Mouse (Mus musculus) ES-Bruce4 (cell line): Measurements from ENCODE around the gene Ddit4. TPM values are rescaled to one million over a fixed set of nuclear protein-coding genes. Genes with fewer than 3 reads are reported as not detected.

ENCODE experiments used
- H3K27ac ChIP-seq: 2 replicates; pipeline ENCODE4 v1.5.1; 2012; ENCODE audit warnings: low read length, inconsistent platforms; ENCODE audit not compliant: insufficient read depth
- H3K27me3 ChIP-seq: 2 replicates; pipeline ENCODE4 v1.6.1; 2012; ENCODE audit warnings: mild to moderate bottlenecking, low read length, inconsistent platforms; ENCODE audit not compliant: control insufficient read depth, poor library complexity, insufficient read depth, severe bottlenecking
- H3K36me3 ChIP-seq: 2 replicates; pipeline ENCODE4 v1.6.1; 2012; ENCODE audit warnings: inconsistent platforms, mild to moderate bottlenecking, low read length, moderate library complexity; ENCODE audit not compliant: control insufficient read depth, poor library complexity, insufficient read depth, severe bottlenecking
- H3K4me1 ChIP-seq: one replicate; pipeline ENCODE4 v1.8.1; 2011; ENCODE audit warnings: low read length; ENCODE audit not compliant: control insufficient read depth, insufficient read depth
- H3K4me3 ChIP-seq: 2 replicates; pipeline ENCODE4 v1.5.1; 2011; ENCODE audit warnings: low read depth, mild to moderate bottlenecking, low read length
- H3K9ac ChIP-seq: 2 replicates; pipeline ENCODE4 v1.6.1; 2012; ENCODE audit warnings: low read depth, mild to moderate bottlenecking, inconsistent platforms; ENCODE audit not compliant: poor library complexity, severe bottlenecking
- H3K9me3 ChIP-seq: replicated peaks from 2 replicates; pipeline ENCODE4 v1.6.1; 2012; ENCODE audit warnings: mild to moderate bottlenecking, low read length, inconsistent platforms; ENCODE audit not compliant: control insufficient read depth, poor library complexity, insufficient read depth, severe bottlenecking
- CTCF ChIP-seq: IDR thresholded peaks from one replicate; pipeline ENCODE4 v1.8.1; 2011; ENCODE audit warnings: low read depth, low read length
- EP300 ChIP-seq: IDR thresholded peaks from 2 replicates; pipeline ENCODE4 v1.6.1; 2011; ENCODE audit warnings: low read depth, low read length; ENCODE audit not compliant: insufficient read depth
- POLR2A ChIP-seq: IDR thresholded peaks from one replicate; pipeline ENCODE4 v1.8.1; 2011; ENCODE audit warnings: low read length; ENCODE audit not compliant: insufficient read depth
- polyA plus RNA-seq: library from polyadenylated mRNA; stranded (reverse); fragments of >200 nt; gene quantifications from 2 replicates; pipeline ENCODE4 v1.2.4, GENCODE M21; 2011; ENCODE audit warnings: low read depth; ENCODE audit not compliant: missing spikeins, insufficient read depth, insufficient read length

Ddit4 gene
- polyA plus RNA-seq, 1 experiment, result 172 TPM

- no peaks in the 10 kb centered on the region for H3K36me3 ChIP-seq
- H3K4me1 ChIP-seq, result peaks cover 19% of the 10 kb centered on the region
- H3K27me3 ChIP-seq, result no peaks in the 10 kb centered on the region
- TF ChIP-seq POLR2A (no peak), CTCF (no peak), EP300 (no peak)
- H3K4me3 ChIP-seq, result no peak overlapping the region
- H3K9ac ChIP-seq, result no peak overlapping the region
- H3K27ac ChIP-seq, result no peak overlapping the region
- no peaks in the 10 kb centered on the region for H3K9me3 ChIP-seq
Observed at GRCm38 (mm10) chr10:59903170-59903569, 48.5 kb downstream of the Ddit4 start.

DNA sequence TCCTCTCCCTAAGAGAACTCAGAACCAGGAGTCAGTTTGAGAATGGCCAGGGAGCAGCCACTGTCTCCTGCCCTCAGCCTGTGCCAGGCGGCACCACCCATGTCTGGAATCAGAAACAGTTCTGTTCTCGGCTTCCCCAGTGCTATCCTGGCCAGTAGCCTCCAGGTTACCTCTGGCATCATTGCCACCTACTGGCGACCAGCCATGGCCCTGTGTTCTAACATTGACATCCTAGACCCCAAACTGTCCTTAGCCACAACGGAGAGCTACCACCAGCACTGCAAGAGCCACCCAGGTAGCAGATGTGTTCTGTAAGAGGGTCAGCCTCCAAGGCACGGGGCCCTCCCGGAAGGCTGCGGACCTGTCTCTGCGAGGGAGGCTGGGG is 49.0 kb downstream of the Ddit4 start:
- H3K4me3 ChIP-seq, result no peak overlapping the region
- H3K36me3 ChIP-seq, result no peaks in the 10 kb centered on the region
- no peaks in the 10 kb centered on the region for H3K27me3 ChIP-seq
- peaks cover 19% of the 10 kb centered on the region for H3K4me1 ChIP-seq
- no peaks in the 10 kb centered on the region for H3K9me3 ChIP-seq
- H3K9ac ChIP-seq, result no peak overlapping the region
- 0 out of 2 replicates have a peak overlapping the region, but pooled peaks have one; percentile 1 for H3K27ac ChIP-seq
- TF ChIP-seq EP300, result no peak
- TF ChIP-seq POLR2A, result no peak
- no peak for TF ChIP-seq CTCF

- Histone ChIP-seq H3K4me1 (peaks cover 17% of the 10 kb centered on the region), H3K9ac (no peak overlapping the region), H3K36me3 (no peaks in the 10 kb centered on the region), H3K4me3 (no peak overlapping the region), H3K27me3 (no peaks in the 10 kb centered on the region), H3K27ac (peak overlapping the region; percentile 1; the same call in 1 of the 2 replicates), H3K9me3 (no peaks in the 10 kb centered on the region)
- TF ChIP-seq CTCF (no peak), POLR2A (no peak), EP300 (0 out of 2 replicates have a peak, but pooled peaks have one; percentile 68)
Observed at GRCm38 (mm10) chr10:59901986-59902605, 49.5 kb downstream of the Ddit4 start.

- peaks cover 15% of the 10 kb centered on the region for H3K4me1 ChIP-seq
- H3K9me3 ChIP-seq, result no peaks in the 10 kb centered on the region
- 0 out of 2 replicates have a peak overlapping the region, but pooled peaks have one; percentile 1 for H3K27ac ChIP-seq
- H3K9ac ChIP-seq, result no peak overlapping the region
- TF ChIP-seq EP300, result no peak
- TF ChIP-seq POLR2A, result no peak
- TF ChIP-seq CTCF, result no peak
- no peaks in the 10 kb centered on the region for H3K36me3 ChIP-seq
- no peaks in the 10 kb centered on the region for H3K27me3 ChIP-seq
- H3K4me3 ChIP-seq, result no peak overlapping the region
Observed at GRCm38 (mm10) chr10:59901463-59901862, 50.2 kb downstream of the Ddit4 start.

DNA sequence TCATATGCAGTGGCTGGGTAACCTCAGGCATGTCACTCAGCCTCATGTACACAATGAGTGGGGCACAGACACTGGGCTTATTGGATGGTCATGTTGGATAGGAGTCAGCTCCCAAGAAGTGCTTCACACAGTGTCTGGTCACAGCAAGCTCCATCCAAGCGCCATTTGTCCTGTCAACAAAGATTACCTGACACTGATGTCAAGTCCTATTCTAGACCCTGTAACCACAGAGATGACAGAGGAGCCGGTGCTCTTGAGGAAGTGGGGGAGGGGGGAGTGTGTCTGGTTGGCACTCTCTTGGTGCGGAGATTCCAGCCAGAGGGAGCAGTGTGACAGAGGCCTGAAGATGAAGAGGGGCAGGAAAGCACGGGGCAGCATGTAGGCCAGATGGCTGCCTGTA is 50.7 kb downstream of the Ddit4 start:
- Histone ChIP-seq H3K4me1 (peaks cover 15% of the 10 kb centered on the region), H3K27me3 (no peaks in the 10 kb centered on the region), H3K4me3 (no peak overlapping the region), H3K9ac (no peak overlapping the region), H3K36me3 (no peaks in the 10 kb centered on the region), H3K9me3 (no peaks in the 10 kb centered on the region), H3K27ac (no peak overlapping the region)
- no peak for TF ChIP-seq POLR2A
- no peak for TF ChIP-seq EP300
- TF ChIP-seq CTCF, result no peak

GRCm38 (mm10) chr10:59900174-59900435 is 51.5 kb downstream of the Ddit4 start:
- H3K36me3 ChIP-seq, result no peaks in the 10 kb centered on the region
- 0 out of 2 replicates have a peak overlapping the region, but pooled peaks have one; percentile 5 for H3K9ac ChIP-seq
- H3K4me1 ChIP-seq, result peaks cover 15% of the 10 kb centered on the region
- H3K27me3 ChIP-seq, result no peaks in the 10 kb centered on the region
- no peaks in the 10 kb centered on the region for H3K9me3 ChIP-seq
- TF ChIP-seq EP300 (no peak), POLR2A (no peak), CTCF (no peak)
- peak overlapping the region; percentile 72 for H3K27ac ChIP-seq
- peak overlapping the region; percentile 4; the same call in 1 of the 2 replicates for H3K4me3 ChIP-seq

Other genes starting within 250 kb of the Ddit4 start
- 22.9 and 26.2 TPM in 2 replicates for gene Micu1, start 249.4 kb downstream of the Ddit4 start, polyA plus RNA-seq
- 29.3 and 29.6 TPM in 2 replicates for gene Dnajb12, start 72.3 kb downstream of the Ddit4 start, polyA plus RNA-seq
- 52.9 and 53.7 TPM in 2 replicates for gene Ascc1, start 51.0 kb upstream of the Ddit4 start, polyA plus RNA-seq
- 22.7 and 24.4 TPM in 2 replicates for gene Anapc16, start 51.3 kb upstream of the Ddit4 start, polyA plus RNA-seq
- 10.8 and 11.0 TPM in 2 replicates for gene Spock2, start 154.4 kb upstream of the Ddit4 start, polyA plus RNA-seq